Mouse (Mus musculus): ENCODE measurements at regions not wholly inside any gene's neighbourhood (a gene's known extent, or its start where the extent isn't known, plus 50 kb on each side); places are given as distances from the start of the nearest gene placed in this dataset.

DNA sequence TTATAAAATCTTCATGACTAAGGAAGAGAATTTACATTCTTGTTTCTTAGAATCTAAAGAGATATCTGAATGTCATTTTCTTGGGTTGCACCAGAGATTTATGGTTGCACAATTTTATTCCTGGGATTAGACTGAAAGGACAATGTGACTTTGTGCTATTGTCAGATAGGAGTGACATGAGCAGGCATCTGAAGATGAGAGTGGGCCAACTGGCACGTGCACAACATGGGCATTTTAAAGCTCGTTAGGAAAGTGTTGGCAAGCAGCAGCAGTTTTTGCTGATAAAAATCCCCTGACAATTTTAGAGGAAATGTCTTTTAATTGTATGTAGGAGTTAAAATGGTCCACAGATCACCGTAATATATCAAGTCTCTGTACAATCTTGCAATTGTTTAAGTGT lies 178.9 kb upstream of the Tecrl start:
- DNase-seq = no peak

GRCm38 (mm10) chr5:83518661-83519060 lies 163.7 kb upstream of the Tecrl start:
- no peak for DNase-seq

DNA sequence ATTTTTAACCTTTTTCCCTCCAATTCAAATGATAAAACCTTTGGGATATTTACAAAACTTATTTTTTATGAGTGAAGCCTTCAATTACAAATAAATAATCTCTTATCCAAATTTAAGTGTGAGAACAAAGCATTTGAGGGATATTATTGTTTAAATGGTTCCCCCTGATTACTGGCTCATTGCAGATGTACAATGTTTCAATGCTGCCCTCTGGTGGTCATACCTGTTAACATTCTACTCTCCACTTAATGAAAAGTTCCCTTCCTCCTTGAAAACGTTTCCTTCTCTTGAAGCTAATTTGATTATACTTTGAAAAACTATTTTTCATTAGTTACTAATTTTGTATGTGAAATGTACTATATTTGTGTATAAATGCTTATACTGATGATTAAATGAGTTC lies 129.1 kb upstream of the Tecrl start:
- DNase-seq = peak; percentile 6

DNA sequence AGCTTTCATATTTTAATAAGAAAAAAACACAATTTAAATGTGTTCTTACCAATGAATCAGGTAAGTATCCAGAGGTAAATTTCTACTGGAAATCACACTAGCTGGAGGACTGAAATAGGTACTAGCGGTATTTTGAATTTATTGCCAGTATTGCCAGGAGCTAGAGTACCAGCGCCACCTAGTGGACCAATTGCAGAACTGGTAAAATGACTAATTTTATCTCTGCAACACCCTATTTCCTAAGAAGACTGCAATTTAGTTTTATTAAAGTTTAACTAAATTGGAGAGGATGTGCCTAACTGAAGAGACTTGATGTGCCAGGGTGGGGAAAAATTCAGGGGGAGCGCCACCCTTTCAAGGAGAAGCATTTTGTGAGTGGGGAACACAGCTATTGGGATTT lies 85.3 kb upstream of the Tecrl start:
- DNase-seq = peak; percentile 40

DNA sequence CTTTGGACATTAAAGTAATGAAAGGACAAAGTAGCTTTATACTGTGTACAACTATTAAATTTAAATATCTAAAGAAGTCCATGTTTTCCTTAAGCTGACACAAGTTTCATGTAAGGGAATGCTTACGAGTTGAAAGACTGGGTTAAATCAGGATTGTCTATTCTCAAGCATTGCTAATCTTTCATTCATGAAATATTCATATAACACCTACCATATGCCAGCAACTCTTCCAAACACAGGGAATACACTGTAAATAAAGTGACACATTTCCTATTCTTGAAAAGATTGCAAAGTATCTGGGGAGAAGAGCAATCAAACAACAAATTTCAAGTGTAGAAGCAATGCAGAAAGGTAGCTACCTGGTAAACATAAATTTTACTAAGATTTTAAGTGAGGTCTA lies 81.5 kb upstream of the Tecrl start:
- no peak for DNase-seq

GRCm38 (mm10) chr5:83421708-83422107 lies 66.7 kb upstream of the Tecrl start:
- no peak for DNase-seq

- no peak for DNase-seq
These were observed 55.2 kb upstream of the Tecrl start for GRCm38 (mm10) chr5:83410221-83410620.

- DNase-seq = no peak
These were observed 50.4 kb upstream of the Tecrl start for GRCm38 (mm10) chr5:83405266-83405954.
